Mouse (Mus musculus): ENCODE measurements around the gene Jam3. TPM values are rescaled to one million over a fixed set of nuclear protein-coding genes. Genes with fewer than 3 reads are reported as not detected.

Gene Jam3
- polyA plus RNA-seq, 1 experiment from 2014 or later = 146 TPM

DNA sequence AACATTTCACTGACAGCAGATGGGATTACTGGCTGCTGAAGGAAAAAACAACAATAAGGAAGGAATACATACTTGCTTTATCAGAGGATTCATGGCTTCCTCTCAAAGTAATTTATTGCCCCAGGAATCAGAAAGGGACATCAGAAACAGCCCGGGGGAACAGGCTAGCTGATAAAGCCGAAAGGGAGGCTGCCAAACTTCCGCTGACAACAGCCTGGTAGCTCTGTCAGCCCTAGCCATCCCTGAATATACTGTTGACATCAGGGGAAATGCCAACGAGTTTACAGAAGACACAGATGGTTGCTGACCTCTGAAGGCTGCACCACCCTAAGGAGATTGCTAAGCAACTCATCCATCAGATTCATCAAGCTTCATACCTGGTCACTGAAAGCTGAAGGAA is 26.6 kb downstream of the Jam3 start:
- Histone ChIP-seq H3K4me1 (peaks cover 34% of the 10 kb centered on the region), H3K9me3 (peaks cover 11% of the 10 kb centered on the region; the same call in 1 of the 2 replicates), H3K27ac (no peak overlapping the region), H3K36me3 (replicated peaks) (peaks cover 42% of the 10 kb centered on the region), H3K4me3 (no peak overlapping the region), H3K27me3 (ENCODE audit: poor library complexity, severe bottlenecking) (no peaks in the 10 kb centered on the region)
- no peak for DNase-seq (ENCODE audit: extremely low spot score, low spot score)
- 98% methylated on average over 4 of the region's 4 CpGs for WGBS

DNA sequence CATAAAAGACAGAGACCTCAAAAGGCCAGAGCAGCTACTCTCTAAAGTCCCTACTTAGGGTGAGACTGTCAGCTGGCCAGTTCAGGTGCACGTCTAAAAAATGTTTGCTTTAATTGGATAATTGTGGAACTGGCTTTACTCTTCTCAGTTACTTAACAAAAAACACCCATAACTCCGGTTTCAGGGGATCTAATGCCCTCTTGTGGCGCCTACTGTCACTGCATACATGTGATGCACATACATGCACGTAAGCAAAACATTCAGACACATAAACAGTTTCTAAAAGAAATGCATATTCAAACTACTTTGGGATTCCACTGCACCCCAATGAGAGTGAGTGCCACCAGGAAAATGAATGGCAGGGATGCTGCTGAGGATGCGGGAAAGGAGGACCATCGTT is 28.7 kb downstream of the Jam3 start:
- H3K27ac ChIP-seq = no peak overlapping the region
- H3K4me1 ChIP-seq = peaks cover 32% of the 10 kb centered on the region
- no peak for DNase-seq (ENCODE audit: extremely low spot score, low spot score)
- peaks cover 41% of the 10 kb centered on the region for H3K36me3 ChIP-seq (replicated peaks)
- WGBS = 88% methylated on average over 6 of the region's 6 CpGs
- H3K4me3 ChIP-seq = no peak overlapping the region
- no peaks in the 10 kb centered on the region for H3K27me3 ChIP-seq (ENCODE audit: poor library complexity, severe bottlenecking)
- peaks cover 11% of the 10 kb centered on the region; the same call in 1 of the 2 replicates for H3K9me3 ChIP-seq

DNA sequence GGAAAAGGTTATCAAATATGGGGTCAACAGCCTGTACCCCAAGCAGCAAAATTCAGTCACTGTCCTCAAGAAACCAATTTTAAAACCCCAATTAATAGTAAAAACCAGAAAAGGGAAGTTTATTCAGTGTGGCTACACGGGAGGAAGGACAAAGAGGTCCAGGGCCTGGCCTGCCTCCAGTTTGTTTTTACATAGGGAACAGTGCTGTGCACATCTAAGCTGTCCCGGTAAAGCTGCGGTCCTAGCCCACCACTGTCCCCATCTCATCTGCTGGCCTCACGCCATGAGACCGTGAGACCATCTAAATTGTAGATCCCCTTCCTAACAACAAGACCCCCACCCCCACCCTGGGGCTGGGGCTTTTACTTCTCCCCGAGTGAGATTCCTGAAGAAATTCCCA is 29.8 kb downstream of the Jam3 start:
- Histone ChIP-seq H3K4me3 (no peak overlapping the region), H3K4me1 (peaks cover 40% of the 10 kb centered on the region), H3K27me3 (ENCODE audit: poor library complexity, severe bottlenecking) (no peaks in the 10 kb centered on the region), H3K9me3 (peaks cover 11% of the 10 kb centered on the region; the same call in 1 of the 2 replicates), H3K27ac (peak overlapping the region; percentile 35; the same call in 1 of the 2 replicates), H3K36me3 (replicated peaks) (peaks cover 41% of the 10 kb centered on the region)
- no peak for DNase-seq (ENCODE audit: extremely low spot score, low spot score)
- 80% methylated on average over 6 of the region's 6 CpGs for WGBS

DNA sequence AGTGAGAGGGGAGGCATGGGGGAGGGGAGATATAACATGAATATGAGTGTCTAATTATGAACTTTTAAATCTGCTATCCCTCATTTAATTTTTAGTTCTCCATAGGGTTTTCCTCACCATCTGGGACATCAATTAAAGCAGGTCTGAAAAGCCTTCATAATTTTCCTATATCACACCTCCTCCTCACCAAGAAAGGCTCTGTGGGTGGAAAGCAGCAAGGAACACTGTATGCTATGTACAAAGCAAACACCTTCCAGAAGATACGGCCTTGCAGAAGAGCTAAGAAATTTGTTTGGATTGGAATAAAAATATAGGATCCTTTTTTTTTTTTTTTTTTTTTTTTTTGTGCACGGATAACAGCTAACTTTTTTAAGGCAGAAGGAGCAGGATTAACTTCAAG is 31.3 kb downstream of the Jam3 start:
- H3K27ac ChIP-seq = no peak overlapping the region
- WGBS = 93% methylated on average over 2 of the region's 2 CpGs
- H3K4me1 ChIP-seq = peaks cover 42% of the 10 kb centered on the region
- H3K9me3 ChIP-seq = peaks cover 11% of the 10 kb centered on the region; the same call in 1 of the 2 replicates
- no peaks in the 10 kb centered on the region for H3K27me3 ChIP-seq (ENCODE audit: poor library complexity, severe bottlenecking)
- H3K4me3 ChIP-seq = no peak overlapping the region
- no peak for DNase-seq (ENCODE audit: extremely low spot score, low spot score)
- H3K36me3 ChIP-seq (replicated peaks) = peaks cover 33% of the 10 kb centered on the region

DNA sequence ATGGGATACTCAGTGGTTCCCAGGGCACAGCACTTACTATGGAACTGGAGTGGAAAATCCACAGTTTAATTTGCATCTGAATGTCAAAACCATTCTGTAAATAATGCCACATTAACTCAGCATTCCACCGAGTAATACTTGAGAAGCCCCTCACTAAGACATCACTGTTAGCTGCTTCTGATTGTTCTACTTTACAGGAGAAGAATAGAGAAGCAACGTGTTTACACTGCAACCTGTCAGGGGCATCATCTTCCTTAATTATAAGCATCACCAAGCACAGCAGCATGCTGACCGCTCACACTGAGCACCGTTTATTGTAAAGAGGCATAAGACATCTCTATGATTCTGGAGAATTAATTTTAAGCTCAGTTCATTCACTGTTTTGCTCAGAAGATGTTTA is 32.3 kb downstream of the Jam3 start:
- 84% methylated on average over 4 of the region's 4 CpGs for WGBS

DNA sequence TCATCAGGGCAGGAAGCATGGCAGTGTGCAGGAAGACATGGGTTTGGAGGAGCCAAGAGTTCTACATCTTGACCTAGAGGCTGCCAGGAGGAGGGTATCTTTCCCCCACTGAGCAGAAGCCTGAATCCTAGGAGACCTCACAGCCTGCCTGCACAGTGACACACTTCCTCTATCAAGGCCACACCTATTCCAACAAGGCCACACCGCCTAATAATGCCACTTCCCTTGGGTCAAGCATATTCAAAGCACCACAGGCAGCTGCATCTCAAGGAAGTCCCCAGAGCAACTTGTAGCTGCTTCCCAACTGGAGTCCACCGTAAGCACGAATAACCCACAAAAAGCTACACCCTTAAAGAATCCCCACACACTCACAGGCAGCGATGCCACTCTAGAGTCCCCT is 33.1 kb downstream of the Jam3 start:
- Histone ChIP-seq H3K27me3 (ENCODE audit: poor library complexity, severe bottlenecking) (no peaks in the 10 kb centered on the region), H3K9me3 (peaks cover 5% of the 10 kb centered on the region; the same call in 1 of the 2 replicates), H3K36me3 (replicated peaks) (peaks cover 18% of the 10 kb centered on the region), H3K4me1 (peaks cover 42% of the 10 kb centered on the region), H3K27ac (no peak overlapping the region), H3K4me3 (no peak overlapping the region)
- DNase-seq (ENCODE audit: extremely low spot score, low spot score) = no peak
- 93% methylated on average over 4 of the region's 4 CpGs for WGBS

More for the DNA sequence above, 32.3 kb downstream of the Jam3 start:
- H3K36me3 ChIP-seq (replicated peaks) = peaks cover 27% of the 10 kb centered on the region
- no peak overlapping the region for H3K27ac ChIP-seq
- no peak overlapping the region for H3K4me3 ChIP-seq
- peaks cover 11% of the 10 kb centered on the region; the same call in 1 of the 2 replicates for H3K9me3 ChIP-seq
- no peak for DNase-seq (ENCODE audit: extremely low spot score, low spot score)
- peaks cover 42% of the 10 kb centered on the region for H3K4me1 ChIP-seq
- H3K27me3 ChIP-seq (ENCODE audit: poor library complexity, severe bottlenecking) = no peaks in the 10 kb centered on the region

DNA sequence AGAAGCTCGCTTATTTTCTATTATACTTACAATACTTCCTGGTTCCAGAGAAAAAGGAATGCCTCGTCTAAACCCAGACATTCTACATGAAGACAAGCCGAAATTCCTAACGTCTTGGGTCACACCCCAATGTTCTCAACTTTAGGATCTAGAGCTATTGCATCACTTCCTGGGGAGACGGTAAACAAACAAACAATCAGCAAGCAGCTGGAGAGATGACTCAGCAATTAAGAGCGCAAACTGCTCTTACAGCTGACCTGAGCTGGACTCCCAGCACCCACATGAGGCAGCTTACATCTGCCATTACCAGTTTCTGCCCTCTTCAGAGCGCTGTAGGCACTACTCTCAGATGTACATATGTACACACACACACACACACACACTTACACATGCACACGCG is 34.0 kb downstream of the Jam3 start:
- H3K4me1 ChIP-seq = peaks cover 39% of the 10 kb centered on the region
- H3K27ac ChIP-seq = no peak overlapping the region
- whole genome bisulfite sequencing = 89% methylated on average over 9 of the region's 9 CpGs
- no peak overlapping the region for H3K4me3 ChIP-seq
- no peaks in the 10 kb centered on the region for H3K27me3 ChIP-seq (ENCODE audit: poor library complexity, severe bottlenecking)
- no peak for DNase-seq (ENCODE audit: extremely low spot score, low spot score)
- H3K9me3 ChIP-seq = no peaks in the 10 kb centered on the region
- peaks cover 13% of the 10 kb centered on the region for H3K36me3 ChIP-seq (replicated peaks)

DNA sequence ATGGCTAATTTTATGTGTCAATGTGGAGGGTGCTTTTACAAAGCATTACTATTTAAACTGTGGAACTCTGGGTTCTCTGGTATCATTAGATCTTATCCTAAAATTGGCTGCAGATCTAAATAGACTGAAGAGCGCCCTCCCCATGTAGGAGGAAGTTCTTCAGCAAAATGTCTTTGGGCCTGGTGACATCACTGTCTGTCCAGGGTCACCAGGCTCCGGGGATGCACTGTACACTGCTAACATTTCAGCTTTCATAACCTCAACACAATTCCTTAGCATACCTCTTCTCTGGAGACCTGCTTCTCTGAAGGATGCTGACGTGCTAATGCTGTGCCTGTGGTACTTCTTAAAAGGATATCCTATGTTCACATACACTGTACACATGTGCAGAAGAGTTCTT is 43.5 kb downstream of the Jam3 start:
- peaks cover 13% of the 10 kb centered on the region for H3K36me3 ChIP-seq (replicated peaks)
- 94% methylated on average over 3 of the region's 3 CpGs for WGBS
- no peaks in the 10 kb centered on the region for H3K27me3 ChIP-seq (ENCODE audit: poor library complexity, severe bottlenecking)
- H3K27ac ChIP-seq = no peak overlapping the region
- H3K9me3 ChIP-seq = no peaks in the 10 kb centered on the region
- DNase-seq (ENCODE audit: extremely low spot score, low spot score) = no peak
- H3K4me1 ChIP-seq = peaks cover 15% of the 10 kb centered on the region
- H3K4me3 ChIP-seq = no peak overlapping the region

DNA sequence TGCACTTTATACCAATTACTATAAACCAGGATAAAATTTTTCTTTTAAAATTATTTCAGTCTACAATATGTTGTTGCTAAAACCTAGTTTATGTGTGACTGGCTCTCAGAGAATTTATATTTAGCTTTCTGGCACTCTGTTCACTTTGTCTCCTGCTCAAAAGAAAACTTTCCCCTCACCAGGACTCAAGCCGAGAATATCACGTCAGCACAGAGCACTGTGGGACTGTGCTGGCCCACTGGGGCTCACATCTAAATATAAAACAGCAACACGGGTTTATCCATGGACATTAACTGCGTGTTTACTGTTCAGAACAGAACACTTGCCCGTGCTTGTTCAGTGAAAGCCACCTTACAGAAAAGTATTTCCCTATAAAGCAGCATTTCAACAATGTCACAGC is 44.5 kb downstream of the Jam3 start:
- Histone ChIP-seq H3K27me3 (ENCODE audit: poor library complexity, severe bottlenecking) (no peaks in the 10 kb centered on the region), H3K36me3 (replicated peaks) (peaks cover 17% of the 10 kb centered on the region), H3K4me3 (no peak overlapping the region), H3K9me3 (no peaks in the 10 kb centered on the region), H3K27ac (no peak overlapping the region), H3K4me1 (peaks cover 15% of the 10 kb centered on the region)
- no peak for DNase-seq (ENCODE audit: extremely low spot score, low spot score)
- 86% methylated on average over 5 of the region's 5 CpGs for whole genome bisulfite sequencing

DNA sequence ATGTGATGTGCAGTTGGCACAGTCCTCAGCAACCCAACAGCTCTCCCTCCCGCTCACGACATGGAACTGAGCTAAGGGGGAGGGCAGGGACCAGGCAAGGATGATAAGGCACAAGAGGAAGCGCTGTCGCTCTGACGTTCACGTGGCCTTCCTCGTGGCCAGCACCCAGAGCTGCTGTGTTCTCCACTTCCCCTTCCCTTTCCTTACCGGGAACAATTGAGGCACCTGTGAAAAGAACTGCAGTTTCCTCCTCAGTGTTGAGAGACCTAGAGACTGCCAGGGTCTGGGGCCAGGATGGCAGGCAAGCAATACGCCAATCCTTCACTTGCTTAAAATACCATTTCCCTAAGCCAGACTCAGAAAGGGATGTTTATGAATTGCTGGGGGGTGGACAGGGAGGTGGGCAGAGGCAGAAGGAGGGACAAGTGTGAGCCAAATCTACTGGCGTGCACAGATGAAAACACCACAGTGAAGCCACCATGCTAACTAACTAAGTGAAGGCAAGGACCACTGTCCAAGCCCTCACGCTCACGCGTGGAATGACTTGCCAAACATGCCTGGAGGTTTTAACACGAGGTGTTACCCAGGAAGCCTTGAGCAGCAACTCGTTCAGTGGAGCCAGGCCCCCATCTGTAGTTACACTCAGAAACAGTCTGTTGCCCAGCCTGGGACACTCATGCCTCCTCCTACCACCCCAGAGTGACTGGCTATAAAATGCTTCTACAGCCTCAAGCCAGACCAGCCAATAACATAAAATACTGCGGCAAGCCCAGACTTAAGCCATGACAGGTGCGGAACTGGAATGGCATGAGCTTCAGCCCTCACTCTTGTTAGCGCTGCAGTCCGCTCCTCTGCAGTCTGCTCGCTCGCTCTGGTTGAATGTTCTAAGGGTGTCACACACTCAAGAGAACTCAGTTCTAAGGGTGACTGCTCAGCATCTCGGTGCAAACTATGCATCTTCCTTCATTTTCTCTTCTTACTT is 45.4 kb downstream of the Jam3 start:
- Histone ChIP-seq H3K4me3 (no peak overlapping the region), H3K27ac (peak overlapping the region; percentile 30; the same call in 1 of the 2 replicates)
- DNase-seq (ENCODE audit: extremely low spot score, low spot score) = no peak

DNA sequence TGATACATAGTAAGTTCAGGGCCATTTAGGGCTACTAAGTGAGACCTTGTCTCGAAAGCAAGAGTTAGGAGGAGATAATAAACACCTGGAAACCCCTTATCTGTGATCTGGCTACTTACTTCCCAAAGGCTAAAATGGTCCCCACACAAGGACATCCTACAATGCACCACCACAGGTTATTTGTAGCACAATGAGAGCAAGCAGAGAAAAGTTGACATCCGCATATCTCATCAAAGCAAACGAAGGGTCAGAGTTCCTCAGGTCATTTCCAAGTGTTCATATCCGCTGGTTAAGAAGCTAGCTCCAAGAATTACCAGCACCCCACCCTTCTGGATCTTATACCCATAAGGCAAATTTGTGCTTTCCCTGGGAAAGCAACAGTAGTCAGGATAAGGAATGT is 46.8 kb downstream of the Jam3 start:
- H3K27me3 ChIP-seq (ENCODE audit: poor library complexity, severe bottlenecking) = no peaks in the 10 kb centered on the region
- H3K27ac ChIP-seq = no peak overlapping the region
- no peak overlapping the region for H3K4me3 ChIP-seq
- H3K9me3 ChIP-seq = no peaks in the 10 kb centered on the region
- peaks cover 40% of the 10 kb centered on the region for H3K36me3 ChIP-seq (replicated peaks)
- no peak for DNase-seq (ENCODE audit: extremely low spot score, low spot score)
- H3K4me1 ChIP-seq = peaks cover 15% of the 10 kb centered on the region
- 92% methylated on average over 4 of the region's 4 CpGs for WGBS

More for the DNA sequence above, 45.4 kb downstream of the Jam3 start:
- H3K36me3 ChIP-seq (replicated peaks) = peaks cover 26% of the 10 kb centered on the region
- H3K9me3 ChIP-seq = no peaks in the 10 kb centered on the region
- peaks cover 15% of the 10 kb centered on the region for H3K4me1 ChIP-seq
- H3K27me3 ChIP-seq (ENCODE audit: poor library complexity, severe bottlenecking) = no peaks in the 10 kb centered on the region
- WGBS = 84% methylated on average over 22 of the region's 22 CpGs

DNA sequence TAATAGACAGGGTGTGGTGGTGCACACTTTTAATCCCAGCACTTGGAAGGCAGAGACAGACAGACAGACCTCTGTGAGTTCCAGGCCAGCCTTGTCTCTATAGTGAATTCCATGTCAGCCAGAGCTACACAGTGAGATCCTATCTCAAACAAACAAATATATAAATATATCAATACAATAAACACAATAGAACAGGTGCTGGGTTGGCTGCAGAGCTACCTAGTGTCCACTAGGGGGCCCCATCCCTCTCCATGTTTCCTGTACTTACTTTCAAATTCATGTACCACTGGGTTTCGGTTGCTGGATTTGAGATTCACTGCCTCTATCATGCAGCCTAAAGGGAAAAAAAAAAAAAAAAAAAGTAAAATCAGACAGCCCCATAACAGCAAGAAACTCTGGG is 49.1 kb downstream of the Jam3 start:
- H3K36me3 ChIP-seq (replicated peaks) = peaks cover 63% of the 10 kb centered on the region
- 92% methylated on average over 1 of the region's 1 CpGs for WGBS
- no peak overlapping the region for H3K27ac ChIP-seq
- H3K4me3 ChIP-seq = no peak overlapping the region
- H3K9me3 ChIP-seq = no peaks in the 10 kb centered on the region
- peak; percentile 40 for DNase-seq (ENCODE audit: extremely low spot score, low spot score)
- H3K4me1 ChIP-seq = peaks cover 10% of the 10 kb centered on the region
- H3K27me3 ChIP-seq (ENCODE audit: poor library complexity, severe bottlenecking) = no peaks in the 10 kb centered on the region

DNA sequence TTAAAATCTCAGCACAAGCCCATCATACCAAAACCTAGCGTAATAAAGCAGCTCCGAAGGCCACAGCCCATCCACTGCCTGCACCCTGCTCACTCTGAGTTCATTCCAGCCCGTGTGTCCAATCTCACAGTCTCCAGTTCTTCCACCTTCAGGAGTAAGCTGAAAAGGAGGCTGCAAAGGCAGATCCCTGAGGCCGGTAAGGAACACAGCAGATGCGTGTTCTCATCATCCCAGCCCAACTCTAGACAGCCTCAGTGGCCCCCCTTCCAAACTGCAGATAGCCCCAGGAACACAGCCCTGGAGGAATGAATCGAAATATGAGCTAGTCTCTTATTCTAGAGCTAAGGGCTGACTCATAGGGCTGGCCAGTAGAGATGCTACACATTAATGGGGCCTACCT is 53.8 kb downstream of the Jam3 start:
- peaks cover 96% of the 10 kb centered on the region for H3K36me3 ChIP-seq (replicated peaks)
- 96% methylated on average over 6 of the region's 6 CpGs for WGBS
- DNase-seq (ENCODE audit: extremely low spot score, low spot score) = no peak
- no peak overlapping the region for H3K4me3 ChIP-seq
- peaks cover 11% of the 10 kb centered on the region for H3K4me1 ChIP-seq
- H3K27me3 ChIP-seq (ENCODE audit: poor library complexity, severe bottlenecking) = no peaks in the 10 kb centered on the region
- no peak overlapping the region for H3K27ac ChIP-seq
- no peaks in the 10 kb centered on the region for H3K9me3 ChIP-seq

All from forebrain, embryonic 10.5 days (tissue).